Mouse (Mus musculus) embryonic facial prominence, embryonic 12.5 days (tissue): ENCODE measurements around the gene Bdkrb2. TPM values are rescaled to one million over a fixed set of nuclear protein-coding genes. Genes with fewer than 3 reads are reported as not detected.

ENCODE experiments used
- ATAC-seq: fragments of 200-750 bp; cut with Nextera tagmentation; 2 replicates; pipeline ENCODE4 v1.8.0; 2017; ENCODE audit not compliant: insufficient number of reproducible peaks, insufficient read depth, low FRiP score, low TSS enrichment
- H3K27ac ChIP-seq: fragments of 300-500 bp; sonication (generic); 2 replicates; pipeline ENCODE4 v1.5.1; 2016; ENCODE audit warnings: mild to moderate bottlenecking
- H3K27me3 ChIP-seq: fragments of 300-500 bp; sonication (generic); 2 replicates; pipeline ENCODE4 v1.6.1; 2016; ENCODE audit warnings: mild to moderate bottlenecking, moderate library complexity
- H3K36me3 ChIP-seq: fragments of 300-500 bp; sonication (generic); 2 replicates; pipeline ENCODE4 v1.6.1; 2016; ENCODE audit warnings: mild to moderate bottlenecking
- H3K4me1 ChIP-seq: fragments of 300-500 bp; sonication (generic); 2 replicates; pipeline ENCODE4 v1.6.1; 2016
- H3K4me2 ChIP-seq: fragments of 300-500 bp; sonication (generic); replicated peaks from 2 replicates; pipeline ENCODE4 v1.6.1; 2016; ENCODE audit warnings: mild to moderate bottlenecking, moderate library complexity
- H3K4me3 ChIP-seq: fragments of 300-500 bp; sonication (generic); 2 replicates; pipeline ENCODE4 v1.5.1; 2016; ENCODE audit warnings: mild to moderate bottlenecking
- H3K9ac ChIP-seq: fragments of 300-500 bp; sonication (generic); 2 replicates; pipeline ENCODE4 v1.6.1; 2016; ENCODE audit warnings: mild to moderate bottlenecking, moderate library complexity
- H3K9me3 ChIP-seq: fragments of 300-500 bp; sonication (generic); 2 replicates; pipeline ENCODE4 v1.6.1; 2016; ENCODE audit warnings: mild to moderate bottlenecking, moderate library complexity
- WGBS: fragments of 180-500 bp; shearing (Covaris S2); methylation state at CpG from one replicate; pipeline ENCODE4 v1.1.7; 2016; 5-methylcytosine and 5-hydroxymethylcytosine counted together
- polyA plus RNA-seq: library from polyadenylated mRNA; unstranded; fragments of >200 nt; fragmentation: Nextera tagmentation; extraction: Ambion mirVana; gene quantifications from 2 replicates; pipeline ENCODE4 v1.2.1, GENCODE M21; 2016

The Bdkrb2 gene
- polyA plus RNA-seq, 1 experiment from 2014 or later: 1.1 TPM

DNA sequence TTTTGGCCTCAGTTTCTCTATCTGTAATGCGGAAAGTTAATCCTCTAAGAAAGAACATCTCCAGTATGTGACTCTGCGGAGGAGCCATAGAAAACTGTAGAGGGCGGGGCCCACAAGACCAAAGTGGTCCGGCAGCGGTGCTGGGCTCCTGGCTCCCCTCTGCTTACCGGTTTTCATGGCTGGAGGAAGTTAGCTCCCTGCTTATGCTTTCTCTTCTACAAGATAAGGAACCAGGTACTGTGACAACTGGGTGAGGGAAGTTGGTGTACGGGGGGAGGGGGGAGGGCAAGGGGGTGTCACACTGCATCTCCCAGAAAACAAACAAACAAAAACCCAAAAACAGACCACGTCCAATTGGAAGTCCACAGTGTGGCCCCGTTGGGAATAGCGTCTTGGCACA is 35.5 kb downstream of the Bdkrb2 start:
- no peak for ATAC-seq
- WGBS: 72% methylated on average over 10 of the region's 10 CpGs

DNA sequence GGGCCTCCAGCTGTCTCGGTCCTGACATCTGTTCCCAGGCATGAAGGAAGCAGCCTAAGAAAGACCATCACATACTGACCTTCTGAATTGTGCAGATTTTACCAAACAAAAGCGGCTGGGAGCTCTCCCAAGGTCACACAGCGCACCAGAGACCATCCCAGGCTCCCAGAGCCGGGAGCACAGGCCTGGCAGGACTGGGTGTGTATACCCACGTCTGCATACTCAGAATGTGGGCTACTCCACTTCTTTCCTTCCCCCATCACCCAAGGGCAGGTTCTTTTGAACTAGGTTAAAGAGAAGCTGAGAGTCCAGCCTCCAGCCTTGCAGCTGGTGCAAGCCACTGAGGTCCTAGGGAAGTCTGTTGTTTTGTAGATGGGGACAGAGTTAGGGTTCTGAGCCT is 36.1 kb downstream of the Bdkrb2 start:
- 48% methylated on average over 5 of the region's 5 CpGs for WGBS
- Histone ChIP-seq H3K27me3 (no peaks in the 10 kb centered on the region), H3K4me2 (no peak overlapping the region), H3K27ac (no peak overlapping the region), H3K9ac (no peak overlapping the region), H3K4me3 (no peak overlapping the region), H3K4me1 (peaks cover 8% of the 10 kb centered on the region; the same call in 1 of the 2 replicates), H3K9me3 (no peaks in the 10 kb centered on the region), H3K36me3 (no peaks in the 10 kb centered on the region)
- ATAC-seq: no peak

More for the DNA sequence above, 35.5 kb downstream of the Bdkrb2 start:
- Histone ChIP-seq H3K27me3 (no peaks in the 10 kb centered on the region), H3K9me3 (no peaks in the 10 kb centered on the region), H3K4me3 (no peak overlapping the region), H3K27ac (no peak overlapping the region), H3K9ac (no peak overlapping the region), H3K4me1 (peaks cover 8% of the 10 kb centered on the region; the same call in 1 of the 2 replicates), H3K4me2 (no peak overlapping the region), H3K36me3 (no peaks in the 10 kb centered on the region)

DNA sequence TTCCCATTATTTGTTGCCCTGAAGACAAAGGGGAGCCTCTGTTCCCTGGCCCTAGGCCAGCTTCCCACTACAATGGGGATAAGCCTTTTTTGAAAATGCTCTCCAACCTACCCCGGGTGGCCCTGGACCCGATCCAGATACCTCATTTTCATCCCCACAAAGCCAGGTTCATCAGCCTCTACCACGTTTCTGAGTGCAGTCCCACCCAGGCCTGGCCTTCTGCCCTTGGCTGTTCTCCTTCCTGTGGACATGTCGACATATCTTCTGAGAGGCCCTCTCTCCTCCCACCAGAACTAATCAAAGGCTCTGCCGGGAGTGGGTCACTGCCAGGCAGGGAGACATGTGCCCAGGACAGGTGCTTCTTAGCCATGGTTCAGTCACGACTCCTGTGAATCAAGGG is 38.6 kb downstream of the Bdkrb2 start:
- Histone ChIP-seq H3K4me1 (peaks cover 8% of the 10 kb centered on the region), H3K9me3 (no peaks in the 10 kb centered on the region), H3K27ac (no peak overlapping the region), H3K4me2 (no peak overlapping the region), H3K9ac (no peak overlapping the region), H3K36me3 (no peaks in the 10 kb centered on the region), H3K27me3 (no peaks in the 10 kb centered on the region), H3K4me3 (no peak overlapping the region)
- no peak for ATAC-seq
- 75% methylated on average over 6 of the region's 6 CpGs for WGBS

DNA sequence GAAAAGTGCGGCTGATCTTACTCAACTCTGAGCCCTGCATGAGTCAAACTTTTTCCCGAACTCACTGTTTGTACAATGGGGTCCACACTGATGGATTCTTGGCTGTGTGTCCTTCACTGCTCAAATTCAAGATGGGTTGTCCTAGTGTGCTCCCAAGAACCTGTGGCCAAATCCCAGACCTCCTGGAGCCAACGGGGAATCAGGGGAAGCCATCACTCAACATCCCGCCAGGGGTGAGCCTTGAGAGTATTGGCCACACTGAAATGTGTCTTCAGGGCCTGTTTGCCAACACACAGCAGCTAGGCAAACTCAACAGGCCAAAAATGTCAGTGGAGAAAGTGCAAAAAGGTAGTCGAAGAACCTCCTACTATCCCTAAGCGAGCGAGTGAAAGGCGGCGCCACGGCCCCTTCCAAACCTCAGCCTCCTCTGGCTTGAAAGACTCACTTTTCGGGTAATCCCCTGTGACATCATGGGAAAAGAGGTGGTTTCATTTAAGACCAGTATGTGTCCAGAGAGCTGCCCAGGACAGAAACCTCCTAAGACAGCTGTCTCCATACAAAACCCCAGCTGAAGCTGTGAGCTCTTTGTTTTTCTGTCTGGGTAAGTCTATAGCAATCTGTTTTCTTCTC is 39.7 kb downstream of the Bdkrb2 start, which contains the start of gene Bdkrb1:
TSS of gene Bdkrb1 (plus strand) at position 505 of the 630 bp plus-strand sequence.
- ATAC-seq: no peak
- Histone ChIP-seq H3K36me3 (no peaks in the 10 kb centered on the region), H3K9me3 (no peaks in the 10 kb centered on the region), H3K4me2 (no peak within 1 kb of the TSS), H3K27me3 (no peaks in the 10 kb centered on the region), H3K4me3 (no peak within 1 kb of the TSS), H3K27ac (no peak within 1 kb of the TSS), H3K4me1 (peaks cover 8% of the 10 kb centered on the region), H3K9ac (no peak within 1 kb of the TSS)
- WGBS: 87% methylated on average over 11 of the region's 11 CpGs

DNA sequence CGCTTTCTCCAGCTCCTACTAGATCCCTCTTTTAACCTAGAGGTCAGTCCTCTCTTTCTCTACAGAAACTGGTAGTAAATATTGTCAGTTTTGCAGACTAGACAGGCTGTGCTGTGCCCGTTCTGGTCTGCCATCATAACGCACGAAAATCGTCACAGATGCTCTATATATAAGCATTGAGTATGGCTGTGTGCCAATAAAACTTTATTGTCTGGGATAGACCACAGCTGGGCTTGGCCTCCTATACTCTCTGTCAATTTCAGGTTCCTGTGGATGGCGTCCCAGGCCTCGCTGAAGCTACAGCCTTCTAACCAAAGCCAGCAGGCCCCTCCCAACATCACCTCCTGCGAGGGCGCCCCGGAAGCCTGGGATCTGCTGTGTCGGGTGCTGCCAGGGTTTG is 40.9 kb downstream of the Bdkrb2 start:
- Histone ChIP-seq H3K4me3 (no peak overlapping the region), H3K4me2 (no peak overlapping the region), H3K9ac (no peak overlapping the region), H3K4me1 (peaks cover 8% of the 10 kb centered on the region), H3K27me3 (no peaks in the 10 kb centered on the region), H3K36me3 (no peaks in the 10 kb centered on the region), H3K9me3 (no peaks in the 10 kb centered on the region), H3K27ac (no peak overlapping the region)
- WGBS: 93% methylated on average over 11 of the region's 11 CpGs
- ATAC-seq: no peak

DNA sequence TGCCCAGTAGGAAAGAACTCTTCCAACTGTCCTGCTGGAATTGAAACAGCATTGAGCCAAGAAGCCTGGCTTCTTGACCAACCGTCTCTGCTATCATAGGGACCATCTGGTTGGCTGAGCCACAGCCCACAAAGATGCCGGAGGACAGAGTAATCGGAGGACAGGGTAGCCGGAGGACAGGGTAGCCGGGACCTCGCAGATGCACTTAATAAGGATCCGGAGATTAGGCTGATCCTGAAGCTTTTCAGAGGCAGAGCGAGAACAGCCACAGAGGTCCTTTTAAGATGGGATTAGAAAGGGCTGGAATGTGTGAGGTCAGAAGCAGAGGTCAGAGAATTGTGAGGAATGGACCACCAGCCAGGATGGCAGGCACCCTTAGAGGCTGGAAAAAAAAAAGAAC is 42.2 kb downstream of the Bdkrb2 start:
- ATAC-seq: no peak
- H3K4me3 ChIP-seq: no peak overlapping the region

DNA sequence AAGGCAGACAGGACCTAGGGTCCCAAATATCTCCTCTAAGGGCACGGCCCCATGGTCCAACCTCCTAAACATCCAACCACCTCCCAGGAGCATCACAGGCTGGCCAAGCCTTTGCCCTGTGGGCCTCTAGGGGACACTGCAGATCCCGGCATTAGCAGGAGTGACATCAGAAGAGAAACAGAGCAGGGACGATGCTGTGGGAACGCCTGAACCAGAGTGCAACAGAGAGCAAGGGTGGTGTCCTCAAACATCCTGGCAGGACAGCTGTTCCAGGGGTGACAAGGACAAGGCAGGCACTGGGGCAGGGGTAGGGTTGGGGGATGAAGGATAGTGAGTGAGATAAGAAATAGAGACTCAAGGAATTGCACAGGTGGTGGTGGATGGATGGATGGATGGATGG is 43.9 kb downstream of the Bdkrb2 start:
- H3K4me2 ChIP-seq: no peak overlapping the region
- peaks cover under 1% of the 10 kb centered on the region for H3K4me1 ChIP-seq
- H3K9ac ChIP-seq: no peak overlapping the region
- WGBS: 75% methylated on average over 4 of the region's 4 CpGs
- H3K27ac ChIP-seq: no peak overlapping the region
- H3K4me3 ChIP-seq: no peak overlapping the region
- H3K36me3 ChIP-seq: no peaks in the 10 kb centered on the region
- no peak for ATAC-seq
- no peaks in the 10 kb centered on the region for H3K27me3 ChIP-seq
- H3K9me3 ChIP-seq: no peaks in the 10 kb centered on the region

More for the DNA sequence above, 42.2 kb downstream of the Bdkrb2 start:
- Histone ChIP-seq H3K4me1 (no peaks in the 10 kb centered on the region; the same call in 1 of the 2 replicates), H3K4me2 (no peak overlapping the region), H3K9ac (no peak overlapping the region), H3K36me3 (no peaks in the 10 kb centered on the region), H3K27me3 (no peaks in the 10 kb centered on the region), H3K27ac (no peak overlapping the region), H3K9me3 (no peaks in the 10 kb centered on the region)
- WGBS: 11% methylated on average over 8 of the region's 8 CpGs

DNA sequence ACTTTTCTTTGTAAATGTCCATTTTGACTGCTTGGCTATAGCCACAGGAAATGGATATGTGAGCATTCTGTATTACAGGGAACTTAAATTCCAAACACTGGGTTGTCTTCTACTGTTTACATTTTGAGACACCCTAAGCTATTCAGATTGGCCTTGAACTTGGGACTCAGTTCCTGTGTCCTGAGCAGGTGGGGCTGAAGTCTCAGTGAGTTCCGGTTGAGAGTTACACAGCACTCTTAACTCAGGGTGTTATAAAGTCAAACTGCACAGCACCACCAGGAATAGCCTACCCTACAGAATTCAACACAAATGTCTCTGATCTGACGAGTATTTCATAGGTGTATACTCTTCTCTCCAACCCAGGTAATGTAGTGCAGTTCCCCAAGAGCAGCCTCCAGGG is 48.0 kb downstream of the Bdkrb2 start:
- no peak overlapping the region for H3K27ac ChIP-seq
- WGBS: 84% methylated on average over 2 of the region's 2 CpGs
- H3K4me3 ChIP-seq: no peak overlapping the region
- peaks cover 6% of the 10 kb centered on the region for H3K36me3 ChIP-seq
- ATAC-seq: no peak
- peaks cover 4% of the 10 kb centered on the region; the same call in 1 of the 2 replicates for H3K4me1 ChIP-seq
- no peak overlapping the region for H3K9ac ChIP-seq
- H3K4me2 ChIP-seq: no peak overlapping the region
- H3K27me3 ChIP-seq: no peaks in the 10 kb centered on the region
- H3K9me3 ChIP-seq: no peaks in the 10 kb centered on the region

DNA sequence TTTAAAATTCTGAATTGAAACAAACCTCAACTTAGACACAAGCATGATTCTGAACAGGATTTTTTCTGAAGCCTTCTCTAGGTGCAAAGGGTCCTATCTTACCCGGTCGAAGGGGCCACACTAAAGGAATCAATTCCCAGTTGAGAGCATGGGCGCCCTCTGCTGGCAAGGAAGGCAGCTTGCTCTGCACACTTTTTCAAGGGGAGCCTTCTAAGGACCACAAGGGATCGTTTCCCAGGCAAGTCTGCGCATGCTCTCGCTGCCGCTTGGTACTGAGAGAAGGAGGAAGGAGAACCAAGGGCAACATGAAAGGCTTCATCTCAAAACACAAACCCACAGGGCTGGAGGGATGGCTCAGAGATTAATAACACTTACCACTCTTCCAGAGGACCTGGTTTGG is 48.7 kb downstream of the Bdkrb2 start:
- H3K4me1 ChIP-seq: peaks cover 4% of the 10 kb centered on the region; the same call in 1 of the 2 replicates
- H3K27me3 ChIP-seq: no peaks in the 10 kb centered on the region
- no peak overlapping the region for H3K9ac ChIP-seq
- H3K36me3 ChIP-seq: peaks cover 13% of the 10 kb centered on the region
- H3K4me3 ChIP-seq: no peak overlapping the region
- WGBS: 19% methylated on average over 7 of the region's 7 CpGs
- H3K4me2 ChIP-seq: 0 out of 2 replicates have a peak overlapping the region, but pooled peaks have one; percentile 11
- no peak overlapping the region for H3K27ac ChIP-seq
- no peaks in the 10 kb centered on the region for H3K9me3 ChIP-seq
- ATAC-seq: no peak

DNA sequence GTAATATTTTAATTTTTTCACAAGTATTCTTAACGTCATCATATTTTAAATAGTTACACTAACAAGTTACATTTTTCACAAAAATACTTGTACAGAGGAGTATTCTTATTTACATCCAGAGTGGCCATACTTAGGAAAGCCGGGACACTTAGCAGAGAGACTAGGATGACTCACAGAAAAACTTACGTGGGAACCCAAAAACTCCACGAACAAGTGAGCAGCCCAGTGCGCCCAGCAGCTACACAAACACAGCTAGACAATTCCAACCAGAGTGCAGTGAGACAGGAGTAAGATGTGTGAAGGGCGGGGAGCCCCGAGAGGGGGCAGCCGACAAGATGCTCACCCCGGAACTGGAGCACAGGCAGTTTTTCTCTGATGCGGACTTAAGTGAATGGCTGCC is 50.5 kb downstream of the Bdkrb2 start:
- H3K36me3 ChIP-seq: peaks cover 31% of the 10 kb centered on the region
- H3K9me3 ChIP-seq: no peaks in the 10 kb centered on the region
- no peaks in the 10 kb centered on the region for H3K27me3 ChIP-seq
- no peak overlapping the region for H3K27ac ChIP-seq
- peaks cover 4% of the 10 kb centered on the region; the same call in 1 of the 2 replicates for H3K4me1 ChIP-seq
- no peak for ATAC-seq
- H3K9ac ChIP-seq: no peak overlapping the region
- H3K4me3 ChIP-seq: no peak overlapping the region
- no peak overlapping the region for H3K4me2 ChIP-seq
- WGBS: 89% methylated on average over 10 of the region's 10 CpGs

DNA sequence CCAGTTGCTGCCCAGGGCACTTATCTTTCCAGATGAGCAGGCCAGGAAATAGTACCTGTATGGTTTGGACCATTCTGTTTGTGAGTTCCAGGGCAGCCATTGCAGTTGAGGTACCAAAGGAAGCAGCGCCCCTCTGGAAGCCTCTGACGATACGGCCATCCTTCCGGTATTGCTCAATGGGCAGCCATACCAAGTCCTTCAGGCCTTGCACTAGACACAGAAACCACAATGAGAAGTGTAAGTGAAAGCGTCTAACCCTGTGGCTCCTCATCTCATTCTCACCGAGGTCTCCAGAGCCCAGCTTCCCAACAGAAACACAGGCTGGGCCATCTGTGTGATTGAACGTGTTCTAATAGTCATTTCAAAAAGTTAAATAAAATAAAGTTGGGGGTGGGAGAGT is 59.0 kb downstream of the Bdkrb2 start:
- H3K4me1 ChIP-seq: no peaks in the 10 kb centered on the region
- no peak overlapping the region for H3K4me3 ChIP-seq
- ATAC-seq: no peak
- peaks cover 76% of the 10 kb centered on the region for H3K36me3 ChIP-seq
- H3K4me2 ChIP-seq: no peak overlapping the region
- WGBS: 96% methylated on average over 7 of the region's 7 CpGs
- H3K27ac ChIP-seq: no peak overlapping the region
- no peaks in the 10 kb centered on the region for H3K27me3 ChIP-seq
- no peaks in the 10 kb centered on the region for H3K9me3 ChIP-seq
- H3K9ac ChIP-seq: no peak overlapping the region

DNA sequence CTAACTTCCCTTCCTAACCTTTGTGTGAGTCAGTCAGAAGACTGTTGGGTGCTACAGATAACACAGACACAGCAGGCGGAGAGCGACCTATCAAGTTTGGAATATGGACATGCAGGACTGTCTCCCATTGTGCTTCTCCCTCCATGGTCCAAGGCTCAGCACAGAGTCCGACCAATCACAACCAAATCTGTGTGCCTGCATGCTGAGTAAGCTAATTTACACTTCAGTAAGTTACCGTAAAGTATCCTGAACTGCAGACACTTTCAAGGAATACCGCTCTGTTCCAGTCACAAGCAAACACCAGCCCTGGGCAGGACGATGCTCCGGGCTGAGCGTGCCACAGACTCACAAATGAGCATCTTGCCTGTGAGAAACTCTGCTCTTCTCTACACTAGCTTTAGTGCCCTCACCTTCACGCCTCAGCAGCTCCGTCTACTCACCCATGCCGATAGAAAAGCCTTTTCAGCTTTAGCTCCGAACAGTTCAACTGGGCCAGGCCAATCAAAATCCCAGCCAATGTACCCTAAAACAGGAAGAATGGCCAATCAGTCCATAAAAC is 60.0 kb downstream of the Bdkrb2 start:
- H3K4me1 ChIP-seq: no peaks in the 10 kb centered on the region
- no peak overlapping the region for H3K27ac ChIP-seq
- no peak overlapping the region for H3K4me2 ChIP-seq
- no peak overlapping the region for H3K9ac ChIP-seq
- ATAC-seq: no peak
- H3K27me3 ChIP-seq: no peaks in the 10 kb centered on the region
- no peaks in the 10 kb centered on the region for H3K9me3 ChIP-seq
- 88% methylated on average over 12 of the region's 12 CpGs for WGBS
- no peak overlapping the region for H3K4me3 ChIP-seq
- peaks cover 75% of the 10 kb centered on the region for H3K36me3 ChIP-seq
